Mouse (Mus musculus) forebrain, postnatal 0 days (tissue): ENCODE data around the gene Tspan18. TPM values are rescaled to one million over a fixed set of nuclear protein-coding genes. Genes with fewer than 3 reads are reported as not detected.

Experiments used
- ATAC-seq: fragments of 200-750 bp; cut with Nextera tagmentation; 2 replicates; pipeline ENCODE4 v1.8.0; 2017; ENCODE audit warnings: mild to moderate bottlenecking, moderate library complexity
- DNase-seq: peaks from one replicate; pipeline ENCODE4 v3.0.0-alpha.2; 2015
- H3K27ac ChIP-seq: fragments of 300-500 bp; sonication (generic); 2 replicates; pipeline ENCODE4 v1.5.1; 2014; ENCODE audit warnings: low read depth, mild to moderate bottlenecking, antibody characterized with exemption, low read length, moderate library complexity, mixed read lengths
- H3K27me3 ChIP-seq: fragments of 300-500 bp; sonication (generic); 2 replicates; pipeline ENCODE4 v1.6.1; 2014; ENCODE audit warnings: mild to moderate bottlenecking, low read length, mixed read lengths; ENCODE audit not compliant: insufficient read depth
- H3K36me3 ChIP-seq: fragments of 300-500 bp; sonication (generic); 2 replicates; pipeline ENCODE4 v1.6.1; 2014; ENCODE audit warnings: mild to moderate bottlenecking, moderate library complexity; ENCODE audit not compliant: insufficient read depth
- H3K4me1 ChIP-seq: fragments of 300-500 bp; sonication (generic); 2 replicates; pipeline ENCODE4 v1.6.1; 2014; ENCODE audit warnings: antibody characterized with exemption; ENCODE audit not compliant: insufficient read depth
- H3K4me2 ChIP-seq: fragments of 300-500 bp; sonication (generic); 2 replicates; pipeline ENCODE4 v1.6.1; 2014; ENCODE audit warnings: low read depth, mild to moderate bottlenecking, moderate library complexity
- H3K4me3 ChIP-seq: fragments of 300-500 bp; sonication (generic); 2 replicates; pipeline ENCODE4 v1.5.1; 2014; ENCODE audit warnings: low read depth, low read length, mixed read lengths
- H3K9ac ChIP-seq: fragments of 300-500 bp; sonication (generic); 2 replicates; pipeline ENCODE4 v1.6.1; 2014; ENCODE audit warnings: mild to moderate bottlenecking
- H3K9me3 ChIP-seq: fragments of 300-500 bp; sonication (generic); 2 replicates; pipeline ENCODE4 v1.6.1; 2016; ENCODE audit warnings: low read length
- CTCF ChIP-seq: sonication (generic); IDR thresholded peaks from 2 replicates; pipeline ENCODE4 v1.5.1; 2016; ENCODE audit warnings: antibody characterized with exemption, control low read depth, low read depth
- WGBS: fragments of 180-500 bp; shearing (Covaris S2); extraction: QIAGEN DNeasy Blood & Tissue Kit; methylation state at CpG from one replicate; pipeline ENCODE4 v1.1.7; 2014; 5-methylcytosine and 5-hydroxymethylcytosine counted together
- polyA plus RNA-seq: library from polyadenylated mRNA; unstranded; fragments of >200 nt; fragmentation: Nextera tagmentation; extraction: Ambion mirVana; gene quantifications from 2 replicates; pipeline ENCODE4 v1.2.1, GENCODE M21; 2015
- total RNA-seq: library from RNA; depleted of rRNA; stranded (reverse); fragments of >200 nt; gene quantifications from 2 replicates; pipeline ENCODE4 v1.2.3, GENCODE M21; 2014

Tspan18 gene
- total and polyA plus RNA-seq, 2 experiments from 2014 or later = 14.4 to 23.1 TPM

DNA sequence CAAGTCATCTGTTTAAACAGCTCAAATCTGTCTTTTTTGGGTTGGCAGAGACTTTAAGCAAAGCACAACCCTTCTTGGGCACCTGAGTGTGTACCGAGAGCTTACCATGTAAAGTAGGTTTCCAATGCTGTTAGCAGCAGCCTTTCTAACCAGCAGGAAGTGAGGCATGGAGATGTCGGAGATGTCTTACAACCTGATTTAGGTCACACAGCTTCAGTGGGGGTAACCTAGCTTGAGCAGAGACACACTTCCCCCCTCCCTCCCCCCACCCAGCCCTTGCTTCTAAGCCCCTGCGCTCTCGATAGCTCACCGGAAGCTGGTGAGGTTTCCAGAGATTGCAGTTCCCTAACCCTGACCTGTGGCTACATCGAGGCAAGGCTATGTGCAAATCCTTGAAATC, 129.7 kb downstream of the Tspan18 start:
- no peak for TF ChIP-seq CTCF
- no peak overlapping the region for H3K4me2 ChIP-seq
- no peak for DNase-seq
- H3K36me3 ChIP-seq = peaks cover 26% of the 10 kb centered on the region
- no peak overlapping the region for H3K4me3 ChIP-seq
- H3K27ac ChIP-seq = no peak overlapping the region
- ATAC-seq = no peak
- H3K9ac ChIP-seq = no peak overlapping the region
- WGBS = 83% methylated on average over 6 of the region's 6 CpGs
- no peaks in the 10 kb centered on the region for H3K4me1 ChIP-seq
- H3K9me3 ChIP-seq = no peaks in the 10 kb centered on the region
- no peaks in the 10 kb centered on the region for H3K27me3 ChIP-seq

DNA sequence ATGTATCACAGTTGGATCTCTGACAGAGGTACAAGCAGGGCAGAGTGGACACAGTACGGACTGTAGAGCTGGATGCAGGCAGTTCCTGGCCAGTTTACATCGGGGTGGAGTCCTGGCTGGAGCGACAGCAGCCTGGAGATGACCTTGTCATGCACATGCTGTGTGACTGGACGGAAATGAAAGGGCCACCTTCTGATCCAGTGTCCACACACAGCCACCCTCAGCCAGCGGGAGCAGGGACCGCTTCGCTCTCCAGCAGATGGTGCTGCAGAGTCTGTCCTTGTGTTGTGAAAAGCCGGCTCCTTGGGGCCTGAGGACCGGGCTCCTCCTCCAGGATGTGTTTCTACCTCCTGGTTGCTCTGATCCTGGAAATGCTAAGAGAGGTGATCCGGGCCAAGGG, 130.6 kb downstream of the Tspan18 start:
- peaks cover 29% of the 10 kb centered on the region for H3K36me3 ChIP-seq
- ATAC-seq (peak; percentile 44), DNase-seq (peak; percentile 69)
- H3K4me2 ChIP-seq = no peak overlapping the region
- no peaks in the 10 kb centered on the region for H3K4me1 ChIP-seq
- H3K4me3 ChIP-seq = no peak overlapping the region
- H3K27ac ChIP-seq = no peak overlapping the region
- peak; percentile 80 for TF ChIP-seq CTCF
- H3K9me3 ChIP-seq = no peaks in the 10 kb centered on the region
- WGBS = 26% methylated on average over 10 of the region's 10 CpGs
- no peak overlapping the region for H3K9ac ChIP-seq
- H3K27me3 ChIP-seq = no peaks in the 10 kb centered on the region

DNA sequence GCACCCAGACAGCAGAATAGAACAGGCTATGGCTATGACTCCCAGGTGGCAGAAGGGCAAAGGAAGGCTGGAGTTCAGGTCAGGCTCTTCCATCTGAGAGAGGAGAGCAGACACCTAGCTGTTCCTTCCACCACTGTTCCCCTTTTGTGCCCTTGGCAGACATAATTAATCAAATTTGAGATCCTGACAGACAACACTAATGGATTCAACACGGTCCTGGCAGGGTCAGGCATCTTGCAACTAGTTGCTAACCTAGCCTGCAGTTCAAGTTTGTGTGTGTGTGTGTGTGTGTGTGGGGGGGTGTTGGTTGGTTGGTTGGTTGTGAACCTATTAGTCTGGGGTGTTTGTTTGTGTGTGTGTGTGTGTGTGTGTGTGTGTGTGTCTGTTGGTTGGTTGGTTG, 131.5 kb downstream of the Tspan18 start:
- TF ChIP-seq CTCF = no peak
- Histone ChIP-seq H3K9ac (no peak overlapping the region), H3K4me3 (no peak overlapping the region), H3K4me2 (no peak overlapping the region), H3K27me3 (no peaks in the 10 kb centered on the region), H3K27ac (no peak overlapping the region), H3K9me3 (no peaks in the 10 kb centered on the region), H3K36me3 (peaks cover 30% of the 10 kb centered on the region), H3K4me1 (no peaks in the 10 kb centered on the region)
- 58% methylated on average over 1 of the region's 1 CpGs for WGBS
- no peak for DNase-seq
- no peak for ATAC-seq

DNA sequence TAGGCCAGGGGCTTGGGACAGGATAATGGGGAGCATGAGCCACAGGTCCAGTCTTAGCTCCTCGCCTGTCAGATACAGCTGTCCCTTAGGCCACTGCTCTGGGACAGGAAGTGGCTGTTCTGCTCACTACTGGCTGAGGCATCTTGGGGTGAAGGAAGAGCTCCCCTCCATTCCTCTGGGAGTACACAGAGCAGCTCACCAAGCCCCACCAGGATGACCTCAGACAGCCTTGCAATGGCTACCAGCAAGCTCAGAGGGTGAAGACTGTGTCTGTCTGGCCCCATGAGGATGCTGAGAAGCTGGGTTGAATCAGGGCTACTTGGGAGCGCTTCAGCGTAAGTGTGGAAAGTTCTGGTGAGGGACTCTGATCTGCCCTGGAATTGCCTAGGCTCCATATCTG, 132.3 kb downstream of the Tspan18 start:
- no peaks in the 10 kb centered on the region for H3K4me1 ChIP-seq
- no peaks in the 10 kb centered on the region for H3K27me3 ChIP-seq
- no peak overlapping the region for H3K4me2 ChIP-seq
- TF ChIP-seq CTCF = no peak
- H3K27ac ChIP-seq = no peak overlapping the region
- H3K4me3 ChIP-seq = no peak overlapping the region
- DNase-seq = no peak
- H3K9ac ChIP-seq = no peak overlapping the region
- ATAC-seq = no peak
- peaks cover 31% of the 10 kb centered on the region for H3K36me3 ChIP-seq
- H3K9me3 ChIP-seq = no peaks in the 10 kb centered on the region
- WGBS = 96% methylated on average over 3 of the region's 3 CpGs

DNA sequence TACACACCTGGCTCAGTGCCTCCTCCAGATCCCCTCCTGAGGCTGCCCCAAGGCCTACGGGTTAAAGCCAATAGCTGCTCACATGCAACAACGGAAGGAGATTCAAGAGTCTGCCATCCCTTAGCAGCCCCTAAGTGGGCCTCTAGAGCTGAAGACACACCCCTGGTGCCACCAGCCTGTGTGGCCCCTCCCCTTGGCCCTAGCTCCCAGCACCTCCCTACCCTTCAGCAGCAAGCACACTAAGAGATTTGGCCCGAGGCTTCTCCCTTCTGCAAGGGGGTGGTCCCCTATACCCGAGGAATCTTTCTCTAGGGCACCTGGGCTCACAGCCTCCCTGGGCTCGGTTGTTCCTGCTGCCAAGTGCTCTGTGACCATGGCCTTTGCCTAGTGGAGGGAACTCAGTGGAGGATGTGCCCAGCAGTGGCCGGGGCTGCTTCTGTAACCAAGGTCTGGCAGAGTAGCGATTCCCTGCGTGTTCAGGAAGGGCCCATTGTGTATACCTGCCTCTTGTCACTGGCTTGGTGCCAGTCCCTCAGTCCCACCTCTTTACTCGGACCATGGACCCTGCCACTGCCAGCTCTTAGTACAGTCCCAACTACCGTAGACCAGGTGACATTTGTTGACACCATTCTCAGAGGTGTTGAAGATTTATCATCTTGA, 133.5 kb downstream of the Tspan18 start:
- Histone ChIP-seq H3K4me1 (no peaks in the 10 kb centered on the region), H3K4me2 (no peak overlapping the region), H3K27ac (no peak overlapping the region), H3K27me3 (no peaks in the 10 kb centered on the region), H3K9ac (no peak overlapping the region), H3K36me3 (peaks cover 31% of the 10 kb centered on the region), H3K4me3 (no peak overlapping the region), H3K9me3 (no peaks in the 10 kb centered on the region)
- ATAC-seq (no peak), DNase-seq (no peak)
- no peak for TF ChIP-seq CTCF
- 58% methylated on average over 10 of the region's 10 CpGs for WGBS

DNA sequence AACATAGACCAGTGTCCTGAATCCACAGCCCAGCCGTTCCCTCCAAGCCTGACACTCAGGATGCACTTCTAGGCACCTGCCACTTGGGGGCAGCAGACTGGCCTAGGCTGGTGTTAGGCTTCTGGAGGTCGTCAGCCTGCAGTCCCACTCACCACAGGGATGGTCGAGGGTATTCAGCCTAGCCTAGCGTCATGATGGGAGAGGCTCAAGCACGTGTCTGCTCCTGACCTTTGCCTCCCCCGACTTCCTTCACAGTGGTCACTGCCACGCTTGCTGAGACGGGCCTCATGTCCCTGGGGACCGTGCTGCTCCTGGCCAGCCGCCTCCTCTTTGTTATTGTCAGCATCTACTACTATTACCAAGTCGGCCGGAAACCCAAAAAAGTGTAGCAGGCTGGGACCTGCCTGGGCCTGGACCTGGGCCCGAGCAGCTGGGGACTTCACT, 134.8 kb downstream of the Tspan18 start:
- no peaks in the 10 kb centered on the region for H3K9me3 ChIP-seq
- TF ChIP-seq CTCF = peak; percentile 94
- H3K27ac ChIP-seq = no peak overlapping the region
- ATAC-seq (peak; percentile 30), DNase-seq (peak; percentile 70)
- H3K4me1 ChIP-seq = no peaks in the 10 kb centered on the region
- no peak overlapping the region for H3K4me3 ChIP-seq
- H3K4me2 ChIP-seq = no peak overlapping the region
- 43% methylated on average over 13 of the region's 13 CpGs for WGBS
- no peaks in the 10 kb centered on the region for H3K27me3 ChIP-seq
- no peak overlapping the region for H3K9ac ChIP-seq
- peaks cover 28% of the 10 kb centered on the region for H3K36me3 ChIP-seq

DNA sequence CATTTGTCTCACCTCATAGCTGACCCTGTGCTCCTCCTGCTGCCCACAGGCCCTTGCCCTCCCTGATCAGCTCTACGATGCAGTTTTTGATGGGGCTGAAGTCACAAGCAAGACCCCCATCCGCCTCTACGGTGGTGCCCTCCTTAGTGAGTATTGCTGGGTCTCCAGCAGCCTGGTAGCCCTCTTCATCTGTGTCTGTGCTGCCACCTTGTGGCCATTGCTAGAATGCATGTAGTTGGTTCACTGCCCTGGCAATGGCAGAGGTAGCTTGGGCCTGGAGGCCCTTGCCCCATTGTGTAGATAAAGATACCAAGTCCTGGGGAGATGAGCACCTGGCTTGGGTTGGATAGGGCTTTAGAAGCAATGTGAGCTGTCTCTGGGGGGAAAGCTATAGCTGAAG, 135.5 kb downstream of the Tspan18 start:
- peaks cover 28% of the 10 kb centered on the region for H3K36me3 ChIP-seq
- H3K27me3 ChIP-seq = no peaks in the 10 kb centered on the region
- no peak overlapping the region for H3K27ac ChIP-seq
- 15% methylated on average over 3 of the region's 3 CpGs for WGBS
- DNase-seq = peak; percentile 95
- ATAC-seq = peak; percentile 83
- no peaks in the 10 kb centered on the region for H3K9me3 ChIP-seq
- H3K4me1 ChIP-seq = no peaks in the 10 kb centered on the region
- H3K9ac ChIP-seq = no peak overlapping the region
- TF ChIP-seq CTCF = peak; percentile 97
- H3K4me2 ChIP-seq = no peak overlapping the region
- H3K4me3 ChIP-seq = no peak overlapping the region
